In genomic region chr5:23413575-23414470, GRCm38 (mm10) we compare ENCODE assay signal across 9 mouse cellular contexts. TPM values are rescaled to one million over a fixed set of nuclear protein-coding genes. Genes with fewer than 3 reads are reported as not detected.
DNase-seq lines count a peak whose midpoint lies in the region; ATAC-seq lines count a peak whose summit lies in the region.
"Had no signal": no experiment of that assay in that cellular context is flagged by ENCODE, and none has a peak within 500 bp of the region (broad histone marks: within the 10 kb centered on the region; RNA-seq: fewer than 3 reads in every experiment).

No protein-coding gene starts in this region.

- no peak overlapping the region for H3K9ac ChIP-seq in hindbrain, embryonic 14.5 days
- H3K9ac ChIP-seq: liver, embryonic 14.5 days had no signal

- H3K27me3 ChIP-seq in hindbrain, embryonic 14.5 days (ENCODE audit: control insufficient read depth, insufficient read depth, low read length) = no peaks in the 10 kb centered on the region

- DNase-seq in urinary bladder, postnatal 14 days (ENCODE audit: low spot score) = peak; percentile 41
- DNase-seq in urinary bladder, postnatal 25 days (ENCODE audit: low spot score) = no peak
- peak; percentile 68 for DNase-seq in gastrocnemius, adult 18-20 months (ENCODE audit: low spot score)
- no peak for DNase-seq in hindbrain, embryonic 14.5 days (ENCODE audit: low spot score)
- DNase-seq in lung, postnatal 36 days = peak; percentile 62
- no peak for DNase-seq in thymus, postnatal 25 days
- DNase-seq in frontal cortex, postnatal 25 days (ENCODE audit: low spot score in 2 of 2) = no peak
- DNase-seq in urinary bladder, adult 2 months (ENCODE audit: low spot score) = no peak

- peaks cover 19% of the 10 kb centered on the region for H3K36me3 ChIP-seq in hindbrain, embryonic 14.5 days (replicated peaks; ENCODE audit: control insufficient read depth, insufficient read depth)

- peak overlapping the region; percentile 71 for H3K27ac ChIP-seq in hindbrain, embryonic 14.5 days
- H3K27ac ChIP-seq: liver, embryonic 14.5 days had no signal

- 20% methylated on average over 12 of the region's 12 CpGs for WGBS in hindbrain, embryonic 14.5 days

- ATAC-seq in hindbrain, embryonic 14.5 days (ENCODE audit: low FRiP score) = peak; percentile 32; the same call in 1 of the 2 replicates

- H3K4me3 ChIP-seq in hindbrain, embryonic 14.5 days (replicated peaks; ENCODE audit: low read length) = no peak overlapping the region

- peaks cover 54% of the 10 kb centered on the region for H3K4me1 ChIP-seq in hindbrain, embryonic 14.5 days (replicated peaks; ENCODE audit: control insufficient read depth, insufficient read depth, low read length)

- no peaks in the 10 kb centered on the region for H3K9me3 ChIP-seq in hindbrain, embryonic 14.5 days (ENCODE audit: control insufficient read depth, low read length)

- peak overlapping the region; percentile 16; the same call in 1 of the 2 replicates for H3K4me2 ChIP-seq in hindbrain, embryonic 14.5 days (replicated peaks)

RNA-seq across cellular contexts. Expression of gene Kmt2e, which starts 20.4 kb away (rescaled TPM):
- total RNA-seq in gastrocnemius, adult 18-20 months (2021) = 10 to 100 TPM; 20.3 to 28.3 TPM
- 118 and 128 TPM in 2 replicates for polyA plus RNA-seq in hindbrain, embryonic 14.5 days (2014; fragmentation: Nextera tagmentation; extraction: Ambion mirVana)
- 18.0 and 36.2 TPM in 2 replicates for polyA plus RNA-seq in urinary bladder, adult 2 months (2012; rRNA removed)

Comparison
In these comparisons a context has a peak if more than half of its experiments do, and no peak if none do; other contexts are left out.
1. DNase-seq: peak in urinary bladder, postnatal 14 days (single experiment), gastrocnemius, adult 18-20 months (single experiment) and lung, postnatal 36 days (single experiment); none in urinary bladder, postnatal 25 days (single experiment), hindbrain, embryonic 14.5 days (single experiment), thymus, postnatal 25 days (single experiment), frontal cortex, postnatal 25 days (0 of 2) and urinary bladder, adult 2 months (single experiment).